Mouse (Mus musculus) heart, embryonic 14.5 days (tissue): ENCODE measurements at regions not wholly inside any gene's neighbourhood (a gene's known extent, or its start where the extent isn't known, plus 50 kb on each side); places are given as distances from the start of the nearest gene placed in this dataset.

Experiments used
- ATAC-seq: fragments of 200-750 bp; cut with Nextera tagmentation; 2 replicates; pipeline ENCODE4 v1.8.0; 2017; ENCODE audit warnings: low read depth, moderate TSS enrichment; ENCODE audit not compliant: insufficient number of reproducible peaks, insufficient read depth, low FRiP score
- H3K27ac ChIP-seq, 2 experiments: fragments of 200-500 bp in 1 of 2; fragments of 300-500 bp in 1 of 2; sonication (generic) in 1 of 2; replicated peaks in 1 of 2; 2 replicates each; pipeline ENCODE4 v1.5.1; 2012 to 2014; ENCODE audit warnings: low read depth in 2 of 2, low read length in 2 of 2, control low read depth in 1 of 2, mild to moderate bottlenecking in 1 of 2, mixed read lengths in 1 of 2; ENCODE audit not compliant: control insufficient read depth in 1 of 2, insufficient read depth in 1 of 2
- H3K27me3 ChIP-seq: fragments of 300-500 bp; sonication (generic); 2 replicates; pipeline ENCODE4 v1.6.1; 2014; ENCODE audit warnings: mild to moderate bottlenecking, low read length, control low read depth; ENCODE audit not compliant: control insufficient read depth, insufficient read depth
- H3K36me3 ChIP-seq: fragments of 300-500 bp; sonication (generic); 2 replicates; pipeline ENCODE4 v1.6.1; 2014; ENCODE audit warnings: mild to moderate bottlenecking, control low read depth, low read length, mixed read lengths; ENCODE audit not compliant: control insufficient read depth, insufficient read depth
- H3K4me1 ChIP-seq, 2 experiments: fragments of 200-500 bp in 1 of 2; fragments of 300-500 bp in 1 of 2; sonication (generic) in 1 of 2; 2 replicates each; pipeline ENCODE4 v1.6.1; 2012 to 2014; ENCODE audit warnings: low read length in 2 of 2, control low read depth in 1 of 2, mixed read lengths in 1 of 2; ENCODE audit not compliant: control insufficient read depth in 2 of 2, insufficient read depth in 2 of 2
- H3K4me2 ChIP-seq: fragments of 300-500 bp; sonication (generic); 2 replicates; pipeline ENCODE4 v1.6.1; 2014; ENCODE audit warnings: mild to moderate bottlenecking, low read length
- H3K4me3 ChIP-seq, 2 experiments: fragments of 200-500 bp in 1 of 2; fragments of 300-500 bp in 1 of 2; sonication (generic) in 1 of 2; 2 replicates each; pipeline ENCODE4 v1.5.1; 2012 to 2014; ENCODE audit warnings: low read length in 2 of 2, mild to moderate bottlenecking in 2 of 2, control low read depth in 1 of 2, low read depth in 1 of 2, moderate library complexity in 1 of 2; ENCODE audit not compliant: control insufficient read depth in 1 of 2, insufficient read depth in 1 of 2
- H3K9ac ChIP-seq: fragments of 300-500 bp; sonication (generic); 2 replicates; pipeline ENCODE4 v1.6.1; 2014; ENCODE audit warnings: mild to moderate bottlenecking, low read length
- H3K9me3 ChIP-seq: fragments of 300-500 bp; sonication (generic); 2 replicates; pipeline ENCODE4 v1.6.1; 2016; ENCODE audit warnings: low read length, control low read depth; ENCODE audit not compliant: control insufficient read depth
- WGBS: fragments of 180-500 bp; shearing (Covaris S2); extraction: QIAGEN DNeasy Blood & Tissue Kit; methylation state at CpG from one replicate; pipeline ENCODE4 v1.1.7; 2014; 5-methylcytosine and 5-hydroxymethylcytosine counted together

- no peak for ATAC-seq
- no peaks in the 10 kb centered on the region for H3K9me3 ChIP-seq
- H3K4me3 ChIP-seq = no peak overlapping the region
- H3K4me2 ChIP-seq = no peak overlapping the region
- no peaks in the 10 kb centered on the region for H3K36me3 ChIP-seq
- H3K27ac ChIP-seq = no peak overlapping the region
- no peaks in the 10 kb centered on the region; a peak in 1 of 4 replicates for H3K4me1 ChIP-seq
- no peaks in the 10 kb centered on the region for H3K27me3 ChIP-seq
- WGBS = 82% methylated on average over 3 of the region's 3 CpGs
- no peak overlapping the region for H3K9ac ChIP-seq
Measured at GRCm38 (mm10) chr8:86318531-86318930, 262.0 kb downstream of the Abcc12 start.

- no peaks in the 10 kb centered on the region for H3K27me3 ChIP-seq
- H3K9ac ChIP-seq = no peak overlapping the region
- H3K36me3 ChIP-seq = no peaks in the 10 kb centered on the region
- no peaks in the 10 kb centered on the region for H3K9me3 ChIP-seq
- H3K4me3 ChIP-seq = no peak overlapping the region
- no peaks in the 10 kb centered on the region; a peak in 1 of 4 replicates for H3K4me1 ChIP-seq
- H3K27ac ChIP-seq = no peak overlapping the region
- ATAC-seq = no peak
- no peak overlapping the region for H3K4me2 ChIP-seq
- WGBS = 67% methylated on average over 7 of the region's 7 CpGs
Measured at GRCm38 (mm10) chr8:86316236-86316635, 264.2 kb downstream of the Abcc12 start.

- Histone ChIP-seq H3K4me2 (no peak overlapping the region), H3K4me1 (no peaks in the 10 kb centered on the region), H3K4me3 (no peak overlapping the region), H3K36me3 (no peaks in the 10 kb centered on the region), H3K9me3 (no peaks in the 10 kb centered on the region), H3K27ac (no peak overlapping the region), H3K9ac (no peak overlapping the region), H3K27me3 (no peaks in the 10 kb centered on the region)
- 62% methylated on average over 2 of the region's 2 CpGs for WGBS
- no peak for ATAC-seq
Measured at GRCm38 (mm10) chr8:86309460-86309859, 271.0 kb downstream of the Abcc12 start.

DNA sequence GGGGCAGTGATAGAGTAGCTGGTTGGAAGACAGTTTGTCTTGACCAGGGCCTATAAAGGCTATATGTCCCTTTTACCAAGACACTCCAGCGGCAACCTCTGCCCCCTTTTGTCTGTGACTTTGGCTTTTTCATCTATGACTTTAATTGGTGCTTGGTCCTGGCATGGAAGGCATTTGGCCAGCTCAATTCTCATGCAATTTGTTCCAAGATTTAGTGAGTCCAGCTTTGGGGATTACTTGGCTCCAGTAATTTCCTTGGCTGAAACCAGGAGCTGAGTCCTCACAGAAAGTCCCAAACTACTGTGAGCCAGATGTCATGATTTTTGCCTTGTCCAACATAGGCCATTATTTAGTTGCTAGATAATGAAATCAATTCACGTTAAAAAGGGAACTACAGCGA, 273.1 kb downstream of the Abcc12 start:
- Histone ChIP-seq H3K4me2 (no peak overlapping the region), H3K9ac (no peak overlapping the region), H3K27ac (no peak overlapping the region), H3K9me3 (no peaks in the 10 kb centered on the region), H3K4me1 (no peaks in the 10 kb centered on the region), H3K27me3 (no peaks in the 10 kb centered on the region), H3K4me3 (no peak overlapping the region), H3K36me3 (no peaks in the 10 kb centered on the region)
- no peak for ATAC-seq
- WGBS = 78% methylated on average over 3 of the region's 3 CpGs

GRCm38 (mm10) chr8:86301885-86302509, 278.5 kb downstream of the Abcc12 start:
- 54% methylated on average over 4 of the region's 4 CpGs for WGBS

DNA sequence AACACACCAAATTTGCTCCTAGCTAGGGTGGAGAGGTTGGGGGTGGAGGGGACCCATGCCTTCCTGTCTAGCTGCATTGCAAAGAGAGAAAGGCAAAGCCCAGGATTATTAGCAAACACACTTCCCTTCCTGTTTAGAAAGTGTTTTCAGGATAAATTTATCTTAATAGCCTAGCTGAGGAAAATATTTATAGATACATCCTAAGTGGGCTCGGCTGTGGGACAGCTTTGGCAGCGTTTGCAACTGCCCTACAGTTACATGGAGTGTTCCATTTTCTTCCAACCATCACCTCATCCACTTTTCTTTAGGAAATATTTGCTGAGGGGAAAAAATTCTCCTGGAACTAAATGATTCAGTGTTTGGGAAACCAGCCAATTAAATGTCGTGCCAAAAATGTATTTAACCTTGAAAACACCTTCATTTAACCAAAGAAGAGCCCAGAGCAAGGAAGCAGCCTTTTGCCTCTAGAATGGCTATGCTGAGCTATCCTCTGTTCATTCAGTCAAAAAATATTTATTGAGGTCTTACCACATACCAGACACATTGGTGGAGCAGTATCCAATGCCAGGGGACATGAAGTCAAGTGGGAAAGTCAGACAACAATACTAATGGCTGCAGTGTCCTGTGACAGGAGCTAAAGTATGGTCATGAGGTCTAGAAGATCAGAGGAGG, 291.6 kb downstream of the Abcc12 start:
- Histone ChIP-seq H3K27me3 (no peaks in the 10 kb centered on the region), H3K4me1 (peaks cover 0 to 3% of the 10 kb centered on the region in 2 experiments; a peak in 1 of 4 replicates), H3K36me3 (no peaks in the 10 kb centered on the region), H3K9ac (no peak overlapping the region), H3K4me2 (no peak overlapping the region), H3K27ac (no peak overlapping the region), H3K9me3 (peaks cover 5% of the 10 kb centered on the region; the same call in 1 of the 2 replicates), H3K4me3 (no peak overlapping the region)
- ATAC-seq = no peak
- 53% methylated on average over 3 of the region's 3 CpGs for WGBS

More at GRCm38 (mm10) chr8:86301885-86302509, 278.5 kb downstream of the Abcc12 start:
- H3K27me3 ChIP-seq = no peaks in the 10 kb centered on the region
- no peaks in the 10 kb centered on the region for H3K9me3 ChIP-seq
- no peaks in the 10 kb centered on the region for H3K4me1 ChIP-seq
- ATAC-seq = no peak
- no peak overlapping the region for H3K9ac ChIP-seq
- no peak overlapping the region for H3K27ac ChIP-seq
- H3K4me2 ChIP-seq = no peak overlapping the region
- H3K4me3 ChIP-seq = no peak overlapping the region
- no peaks in the 10 kb centered on the region for H3K36me3 ChIP-seq

DNA sequence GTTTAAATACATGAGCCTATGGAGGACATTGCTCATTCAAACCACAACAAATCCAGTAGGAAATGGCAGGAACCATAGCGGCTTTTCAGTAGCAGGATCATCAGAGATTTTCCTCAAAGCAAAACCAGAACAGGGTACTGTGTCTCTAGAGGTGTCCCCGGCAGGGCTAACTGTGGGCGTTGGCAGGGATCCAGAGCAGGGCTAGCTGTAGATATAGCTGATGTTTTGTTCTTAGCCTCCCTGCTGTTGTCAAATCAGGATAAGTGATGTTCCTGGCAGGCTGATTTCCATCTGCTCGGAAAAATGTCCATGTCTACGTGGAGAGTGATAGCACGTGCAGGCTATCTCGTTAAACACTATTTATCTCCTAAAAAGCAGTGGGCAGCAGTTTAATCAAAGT, 297.6 kb downstream of the Abcc12 start:
- WGBS = 35% methylated on average over 7 of the region's 7 CpGs
- ATAC-seq = no peak
- H3K4me1 ChIP-seq = no peaks in the 10 kb centered on the region
- H3K9me3 ChIP-seq = peaks cover 5% of the 10 kb centered on the region; the same call in 1 of the 2 replicates
- H3K27me3 ChIP-seq = no peaks in the 10 kb centered on the region
- no peak overlapping the region for H3K4me3 ChIP-seq
- H3K9ac ChIP-seq = no peak overlapping the region
- H3K36me3 ChIP-seq = no peaks in the 10 kb centered on the region
- H3K4me2 ChIP-seq = no peak overlapping the region
- no peak overlapping the region for H3K27ac ChIP-seq
